Mouse (Mus musculus): ENCODE data around the gene Celf2.

DNA sequence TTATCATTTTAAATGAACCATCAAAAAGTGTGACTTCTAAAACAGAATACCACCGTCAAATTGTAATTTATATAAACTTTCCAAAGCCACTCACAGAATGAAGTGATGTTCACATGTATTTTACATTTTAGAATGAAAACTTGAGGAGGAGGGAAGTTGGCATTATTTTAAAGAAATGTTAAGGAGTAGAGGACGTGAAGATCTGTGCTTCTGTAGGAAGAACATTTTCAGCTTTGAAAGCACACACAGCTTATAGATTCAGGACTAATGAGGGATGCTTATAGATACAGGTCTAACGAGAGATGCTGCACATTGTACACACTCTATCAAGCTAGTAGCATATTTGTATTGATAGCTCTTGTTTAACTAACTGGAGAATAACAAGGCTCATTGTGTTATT is 254.0 kb downstream of the Celf2 start:
- TF ChIP-seq CTCF (IDR thresholded peaks at IDR 0.05; ENCODE audit: extremely low read depth, insufficient read length, insufficient replicate concordance, low read depth, low read length) (no peak), POLR2A (IDR thresholded peaks at IDR 0.05; ENCODE audit: low read depth, low read length) (no peak)
